Mouse (Mus musculus) cerebellum, adult 2 months (tissue): ENCODE data around the gene Sohlh2.

Experiments
- CTCF ChIP-seq: fragments of 200-500 bp; IDR thresholded peaks from 2 replicates; pipeline ENCODE4 v1.5.1; 2011; ENCODE audit warnings: low read depth, mild to moderate bottlenecking, control low read depth, low read length, moderate library complexity, borderline replicate concordance; ENCODE audit not compliant: insufficient read depth
- POLR2A ChIP-seq: fragments of 200-500 bp; IDR thresholded peaks from 2 replicates; pipeline ENCODE4 v1.6.1; 2011; ENCODE audit warnings: low read length, control low read depth, borderline replicate concordance; ENCODE audit not compliant: insufficient read depth

- TF ChIP-seq POLR2A (no peak), CTCF (no peak)
Measured at GRCm38 (mm10) chr3:55207665-55208064, 25.8 kb downstream of the Sohlh2 start.
